Mouse (Mus musculus) cerebellum, adult 2 months (tissue): ENCODE measurements around the gene Cntln.

ENCODE experiments used
- CTCF ChIP-seq: fragments of 200-500 bp; IDR thresholded peaks from 2 replicates; pipeline ENCODE4 v1.5.1; 2011; ENCODE audit warnings: low read depth, mild to moderate bottlenecking, control low read depth, low read length, moderate library complexity, borderline replicate concordance; ENCODE audit not compliant: insufficient read depth
- POLR2A ChIP-seq: fragments of 200-500 bp; IDR thresholded peaks from 2 replicates; pipeline ENCODE4 v1.6.1; 2011; ENCODE audit warnings: low read length, control low read depth, borderline replicate concordance; ENCODE audit not compliant: insufficient read depth

DNA sequence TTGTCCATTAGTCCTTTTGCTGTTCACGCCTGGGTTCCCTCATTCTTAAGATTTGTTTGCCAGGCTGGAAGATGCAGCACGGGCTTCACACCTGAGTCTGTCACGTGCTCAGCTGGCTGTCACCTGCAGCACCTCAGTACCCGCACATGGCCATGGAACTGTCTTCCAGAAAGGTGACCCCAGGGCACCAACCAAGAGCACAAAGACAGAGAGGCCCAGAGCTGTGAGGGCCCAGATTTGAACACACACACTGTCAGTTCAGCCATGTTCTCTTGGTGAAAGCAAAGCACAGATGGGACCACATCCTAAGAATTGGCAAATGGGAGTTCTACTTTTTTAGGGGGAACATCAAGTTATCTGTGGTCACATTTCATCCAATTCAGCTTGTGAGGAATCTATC lies 211.9 kb downstream of the Cntln start:
- no peak for TF ChIP-seq CTCF
- no peak for TF ChIP-seq POLR2A
